ENCODE assay signal across 19 mouse cellular contexts in the genomic region with DNA sequence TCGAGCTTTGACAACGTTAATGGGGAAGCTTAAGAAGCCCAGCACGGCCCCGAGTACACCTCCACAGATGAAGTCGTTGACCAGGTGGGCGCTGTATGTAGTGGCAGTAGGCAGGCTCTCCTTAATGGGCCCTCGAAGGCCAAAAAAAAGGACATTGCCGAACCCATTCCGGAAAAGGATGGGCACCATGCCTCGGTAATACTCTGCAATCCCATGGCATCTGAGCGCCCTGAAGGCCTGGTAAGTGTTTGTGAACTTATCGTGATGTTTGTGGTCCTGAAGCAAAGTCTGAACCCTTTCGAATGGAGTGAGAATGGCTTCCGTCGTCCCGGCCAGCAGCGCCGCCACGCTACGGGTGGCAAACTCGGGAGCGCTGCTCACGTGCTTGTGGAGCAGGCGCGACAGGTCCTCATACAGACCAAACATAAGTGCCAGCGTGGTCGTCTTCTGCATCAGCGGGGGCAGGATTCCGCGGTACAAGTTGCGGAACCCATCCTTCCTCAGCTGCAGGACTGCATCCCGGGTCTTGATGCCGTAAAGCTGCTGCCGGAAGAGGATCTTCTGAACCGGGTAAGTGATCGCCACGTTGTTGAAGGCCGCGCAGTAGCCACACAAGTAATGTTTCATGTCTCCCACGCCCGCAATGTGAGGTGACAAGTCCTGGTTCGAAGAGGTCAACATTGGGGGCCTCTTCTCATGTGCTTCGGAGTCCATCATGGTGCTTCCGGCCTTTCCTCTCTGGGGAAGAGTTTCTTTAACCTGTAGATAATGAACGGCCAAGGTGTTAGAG. TPM values are rescaled to one million over a fixed set of nuclear protein-coding genes. Genes with fewer than 3 reads are reported as not detected.
A peak's percentile ranks its signal among the peaks of the same experiment; 100 is the strongest.
DNase-seq lines count a peak whose midpoint lies in the region; TF ChIP-seq lines count a peak whose summit lies in the region.
"Had no signal": no experiment of that assay in that cellular context is flagged by ENCODE, and none has a peak within 500 bp of the region (broad histone marks: within the 10 kb centered on the region; RNA-seq: fewer than 3 reads in every experiment).

No protein-coding gene starts in this region.

- in situ Hi-C loops in ES-E14 (cut with MboI; ENCODE audit: low sequenced_read_pairs in 2 of 2, unreplicated experiment in 2 of 2), result loop anchor here in 1 of 2 experiments (25.0 kb wide), 1 partner anchor 388 kb away; the partner anchor contains the start of gene Aldh1b1

- no peak overlapping the region for H3K27ac ChIP-seq in ES-E14 (ENCODE audit: insufficient read depth, low read depth, low read length, poor library complexity, severe bottlenecking)
- H3K27ac ChIP-seq: embryonic facial prominence, embryonic 13.5 days; embryonic facial prominence, embryonic 15.5 days; forebrain, embryonic 10.5 days; forebrain, embryonic 12.5 days had no signal

- H3K4me1 ChIP-seq in ES-E14 (ENCODE audit: control insufficient read depth in 2 of 2, insufficient read depth in 2 of 2, low read length in 2 of 2, poor library complexity in 1 of 2), result peaks cover 2 to 3% of the 10 kb centered on the region in 2 experiments; a peak in 2 of 4 replicates

- H3K36me3 ChIP-seq in ES-E14 (ENCODE audit: control insufficient read depth, insufficient read depth, low read length, poor library complexity, severe bottlenecking), result peaks cover 27% of the 10 kb centered on the region

- peak overlapping the region; percentile 6 to 32; a peak in 2 of 4 replicates for H3K4me3 ChIP-seq in ES-E14 (ENCODE audit: insufficient read depth in 1 of 2, low read depth in 1 of 2, low read length in 2 of 2, poor library complexity in 1 of 2, severe bottlenecking in 1 of 2)
- H3K4me3 ChIP-seq: embryonic facial prominence, embryonic 13.5 days; embryonic facial prominence, embryonic 15.5 days; erythroblast, embryonic 14.5 days; forebrain, embryonic 10.5 days; forebrain, embryonic 12.5 days had no signal

- DNase-seq in adrenal gland, adult (ENCODE audit: inconsistent age in 2 of 2, low spot score in 1 of 2), result peak; percentile 14 to 45
- DNase-seq in adrenal gland, postnatal 36 days, result no peak
- peak; percentile 40 for DNase-seq in 3134 (ENCODE audit: extremely low read depth, insufficient read length, low spot score)
- DNase-seq in ES-E14 (ENCODE audit: low read depth, low spot score), result no peak
- DNase-seq in ovary, adult 18-20 months (ENCODE audit: low spot score), result no peak
- DNase-seq in gastrocnemius, adult 8-10 months (ENCODE audit: low spot score in 2 of 2), result no peak
- DNase-seq: adrenal gland, adult 8-10 months; cerebellum, adult 11 months; cerebellum, adult 18-20 months; cerebellum, adult 8-10 months; cerebellum, adult 9-11 months; cerebellum, postnatal 14 days; cerebellum, postnatal 36 days; embryo, embryonic 11 days had no signal

- H3K9me3 ChIP-seq in ES-E14 (ENCODE audit: control insufficient read depth, insufficient read depth, low read depth, low read length), result no peaks in the 10 kb centered on the region
- H3K9me3 ChIP-seq: embryonic facial prominence, embryonic 13.5 days; embryonic facial prominence, embryonic 15.5 days; forebrain, embryonic 10.5 days; forebrain, embryonic 12.5 days had no signal

- H3K9ac ChIP-seq in ES-E14 (ENCODE audit: insufficient read depth, low read depth, low read length, poor library complexity, severe bottlenecking), result no peak overlapping the region
- H3K9ac ChIP-seq: embryonic facial prominence, embryonic 13.5 days; embryonic facial prominence, embryonic 15.5 days; forebrain, embryonic 12.5 days had no signal

TF ChIP-seq in ES-E14, 5 proteins besides CTCF, POLR2A, EP300 and RAD21:
- TF ChIP-seq CHD2 (IDR thresholded peaks at IDR 0.05; ENCODE audit: low read depth, low read length), result no peak
- TF ChIP-seq MAFK (IDR thresholded peaks at IDR 0.05; ENCODE audit: insufficient read depth, low read depth, low read length), result no peak
- TF ChIP-seq HCFC1 (IDR thresholded peaks at IDR 0.05; ENCODE audit: borderline replicate concordance, insufficient read depth, low read length), result no peak
- no peak for TF ChIP-seq ZC3H11A (IDR thresholded peaks at IDR 0.05; ENCODE audit: borderline replicate concordance, low read depth, low read length)
- TF ChIP-seq ZNF384 (IDR thresholded peaks at IDR 0.05; ENCODE audit: low read depth, low read length), result no peak

RNA-seq across cellular contexts. Expression of gene Slc25a51, which starts 8.9 kb away (rescaled TPM):
- 100 to 1,000 TPM; 268 to 422 TPM for total RNA-seq in adrenal gland, postnatal 36 days (2021)
- total RNA-seq in ES-E14 (2012; rRNA removed), result 30.7 and 38.1 TPM in 2 replicates
- total RNA-seq in gastrocnemius, adult 8-10 months (2022), result 100 to 1,000 TPM in 2 of 4 experiments, 10 to 100 TPM in 2; 95.3 to 112 (median 98.9) TPM

RNA-seq across cellular contexts. Expression of gene Exosc3, which starts 57.1 kb away (rescaled TPM):
- 10 to 100 TPM; 34.0 to 38.2 TPM for total RNA-seq in adrenal gland, postnatal 36 days (2021)
- 56.7 and 64.5 TPM in 2 replicates for total RNA-seq in ES-E14 (2012; rRNA removed)
- total RNA-seq in gastrocnemius, adult 8-10 months (2022), result 10 to 100 TPM; 11.7 to 15.8 (median 12.8) TPM

RNA-seq across cellular contexts. Expression of gene Dcaf10, which starts 57.7 kb away (rescaled TPM):
- total RNA-seq in adrenal gland, postnatal 36 days (2021), result 10 to 100 TPM; 30.5 to 31.2 TPM
- total RNA-seq in ES-E14 (2012; rRNA removed), result 8.2 and 9.0 TPM in 2 replicates
- total RNA-seq in gastrocnemius, adult 8-10 months (2022), result 10 to 100 TPM in 2 of 4 experiments, 1 to 10 TPM in 2; 8.3 to 10.5 (median 9.8) TPM

Comparison
In these comparisons a context has a peak if more than half of its experiments do, and no peak if none do; other contexts are left out.
1. DNase-seq: peak in adrenal gland, adult (2 of 2) and 3134 (single experiment); none in adrenal gland, postnatal 36 days (0 of 2), ES-E14 (single experiment), ovary, adult 18-20 months (single experiment) and gastrocnemius, adult 8-10 months (0 of 2).